Mouse (Mus musculus) heart, postnatal 36 days (tissue): ENCODE measurements around the gene Klhl22. TPM values are rescaled to one million over a fixed set of nuclear protein-coding genes. Genes with fewer than 3 reads are reported as not detected.

Experiments
- DNase-seq, 2 experiments: peaks; one replicate each; pipeline ENCODE4 v3.0.0; 2021 to 2022
- intact Hi-C: fragments of 180-260 bp; cut with DNase I; formaldehyde crosslinking; loops from one replicate; pipeline ENCODE4 v1.15.1; 2025
- total RNA-seq, 2 experiments: library from RNA; stranded (reverse); gene quantifications; 2 replicates each; pipeline ENCODE4 v1.2.3; 2021

Gene Klhl22
- total RNA-seq, 2 experiments from 2014 or later: 17.2 to 20.2 TPM

- DNase-seq: no peak
- intact Hi-C loops: no loop called here
Observed at GRCm38 (mm10) chr16:17753001-17753400, 6.4 kb upstream of the Klhl22 start.

GRCm38 (mm10) chr16:17753686-17754085, 5.7 kb upstream of the Klhl22 start:
- intact Hi-C loops: no loop called here

DNA sequence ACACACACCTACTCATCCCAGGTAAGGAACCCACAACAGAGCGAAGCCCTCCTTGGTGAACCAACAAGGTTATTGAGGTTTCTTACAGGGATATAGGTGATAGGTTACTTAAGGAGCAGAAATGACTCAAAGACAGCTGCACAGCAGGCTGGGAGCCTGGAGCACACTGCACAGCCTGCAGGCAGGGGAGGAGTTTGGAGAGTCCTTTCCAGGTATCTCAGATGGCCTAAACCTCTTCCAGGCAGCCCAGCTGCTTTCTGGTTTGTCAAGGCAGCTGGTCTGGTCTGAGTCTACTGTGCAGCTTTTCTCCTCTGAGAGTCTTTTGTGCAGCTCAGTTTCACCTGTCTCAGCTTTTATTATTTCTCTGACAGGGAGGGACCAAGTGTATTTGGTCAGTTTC, 1.7 kb upstream of the Klhl22 start:
- no peak for DNase-seq
- intact Hi-C loops: loop anchor here (2.0 kb wide), 1 partner anchor 31 kb away; no protein-coding TSS in a partner anchor

More at GRCm38 (mm10) chr16:17753686-17754085, 5.7 kb upstream of the Klhl22 start:
- peak in 1 of 2 experiments; percentile 13 for DNase-seq

DNA sequence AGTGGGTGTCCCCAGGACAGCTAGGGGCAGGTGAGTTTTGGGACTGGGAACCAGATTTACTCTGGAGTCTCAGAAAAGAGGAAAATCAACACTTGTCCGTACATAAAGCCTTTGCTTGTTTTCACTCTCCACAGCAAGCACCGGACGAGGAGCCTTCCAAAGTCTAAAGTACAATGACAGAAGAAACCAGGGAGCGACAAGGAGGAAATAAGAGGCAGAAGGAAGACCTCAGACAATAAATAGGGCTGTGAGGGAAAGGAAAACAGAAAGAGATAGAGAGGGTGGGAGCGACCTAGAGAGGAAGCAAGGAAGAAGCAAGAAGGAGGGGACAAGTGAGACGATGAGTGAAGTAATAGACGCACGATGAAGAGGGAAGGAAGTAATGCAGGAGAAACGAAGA, 516 bp upstream of the Klhl22 start:
- DNase-seq: no peak
- intact Hi-C loops: loop anchor here (2.0 kb wide), 1 partner anchor 32 kb away; no protein-coding TSS in a partner anchor

- intact Hi-C loops: loop anchor here (2.0 kb wide), 1 partner anchor 33 kb away; no protein-coding TSS in a partner anchor
- peak; percentile 52 to 70 for DNase-seq
Observed at GRCm38 (mm10) chr16:17759813-17760321, 449 bp downstream of the Klhl22 start.

- intact Hi-C loops: no loop called here
- DNase-seq: peak; percentile 20 to 24
Observed at GRCm38 (mm10) chr16:17760657-17761056, 1.2 kb downstream of the Klhl22 start.

DNA sequence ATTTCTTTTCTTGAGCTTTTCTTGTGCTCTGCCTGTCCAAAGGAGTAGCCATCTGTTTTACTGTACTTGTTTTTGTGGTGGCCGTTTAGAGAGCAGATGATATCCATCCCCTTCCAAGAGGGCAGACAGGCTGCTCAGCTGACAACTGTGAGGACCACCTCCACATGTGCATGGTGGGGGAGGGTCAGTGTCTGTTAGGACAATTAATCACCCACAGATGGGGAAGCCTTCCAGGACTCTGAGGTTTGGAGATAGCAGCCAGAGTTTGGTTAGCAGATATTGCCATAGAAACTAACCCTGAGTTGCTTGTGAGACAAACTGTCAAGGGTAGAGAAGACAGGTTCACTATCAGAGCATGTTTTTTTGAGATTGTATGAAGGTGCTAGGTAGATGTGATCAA, 1.7 kb downstream of the Klhl22 start:
- intact Hi-C loops: no loop called here
- no peak for DNase-seq

GRCm38 (mm10) chr16:17764108-17764511, 4.7 kb downstream of the Klhl22 start:
- intact Hi-C loops: no loop called here
- no peak for DNase-seq

DNA sequence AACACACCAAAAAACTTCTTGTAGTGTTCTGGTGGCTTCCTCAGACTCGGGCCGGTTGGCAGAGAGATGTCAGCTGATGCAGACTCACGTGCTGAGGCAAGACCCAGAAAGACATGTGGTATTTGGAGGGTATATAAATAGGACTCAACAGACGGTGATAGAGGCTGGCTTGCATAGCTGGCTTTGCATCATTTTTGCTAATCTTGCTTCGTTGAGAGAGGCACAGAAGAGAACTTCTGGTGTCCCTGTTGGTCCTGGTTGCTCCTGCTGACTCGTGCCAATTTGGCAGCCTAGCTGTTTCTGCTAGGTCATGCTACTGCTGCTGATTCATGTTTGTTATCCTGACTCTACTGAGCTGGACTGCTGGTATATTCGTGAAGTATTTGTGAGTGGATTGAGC, 9.4 kb downstream of the Klhl22 start:
- intact Hi-C loops: no loop called here
- DNase-seq: peak; percentile 26 to 50

DNA sequence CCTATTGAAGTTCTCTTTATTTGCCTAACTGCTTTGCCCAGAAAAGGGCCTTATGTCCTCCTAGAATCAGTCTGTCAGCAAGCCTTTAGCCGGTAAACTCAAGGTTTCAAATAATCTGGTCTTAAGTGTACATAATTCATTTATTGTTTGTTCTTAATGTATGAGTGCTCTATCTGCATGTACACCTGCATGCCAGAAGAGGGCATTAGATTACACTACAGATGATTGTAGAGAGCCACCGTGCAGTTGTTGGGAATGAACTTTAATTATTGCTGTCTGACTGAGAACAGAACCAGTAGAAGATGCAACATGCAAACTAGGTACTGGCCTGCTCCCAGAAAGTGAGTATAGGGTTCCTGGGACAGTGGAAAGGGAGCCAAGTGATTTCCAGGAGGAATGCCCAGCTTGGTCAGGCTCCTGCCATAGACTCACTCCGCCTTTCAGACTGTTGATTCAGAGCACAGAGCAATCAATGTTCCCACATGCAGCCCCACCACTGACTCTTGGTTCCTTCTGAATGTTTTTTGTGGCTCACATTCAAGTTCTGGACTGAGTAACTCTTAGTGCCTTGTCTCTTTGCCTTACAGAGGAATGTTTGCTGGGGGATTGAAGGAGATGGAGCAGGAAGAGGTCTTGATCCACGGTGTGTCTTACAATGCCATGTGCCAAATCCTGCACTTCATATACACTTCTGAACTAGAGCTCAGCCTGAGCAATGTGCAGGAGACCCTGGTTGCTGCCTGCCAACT, 11.9 kb downstream of the Klhl22 start:
- intact Hi-C loops: no loop called here
- peak in 1 of 2 experiments; percentile 20 for DNase-seq

DNA sequence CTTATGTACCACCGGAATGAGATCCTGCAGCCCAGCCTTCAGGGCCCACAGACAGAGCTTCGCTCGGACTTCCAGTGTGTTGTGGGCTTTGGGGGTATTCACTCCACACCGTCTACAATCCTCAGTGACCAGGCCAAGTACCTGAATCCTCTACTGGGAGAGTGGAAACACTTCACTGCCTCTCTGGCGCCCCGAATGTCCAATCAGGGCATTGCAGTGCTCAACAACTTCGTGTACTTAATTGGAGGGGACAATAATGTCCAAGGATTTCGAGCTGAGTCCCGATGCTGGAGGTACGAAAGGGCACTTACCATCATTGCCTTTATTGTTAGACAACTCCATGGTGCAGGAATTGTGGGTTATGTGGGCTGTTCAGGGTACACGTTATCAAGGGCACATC, 17.4 kb downstream of the Klhl22 start:
- DNase-seq: peak in 1 of 2 experiments; percentile 30
- intact Hi-C loops: no loop called here

DNA sequence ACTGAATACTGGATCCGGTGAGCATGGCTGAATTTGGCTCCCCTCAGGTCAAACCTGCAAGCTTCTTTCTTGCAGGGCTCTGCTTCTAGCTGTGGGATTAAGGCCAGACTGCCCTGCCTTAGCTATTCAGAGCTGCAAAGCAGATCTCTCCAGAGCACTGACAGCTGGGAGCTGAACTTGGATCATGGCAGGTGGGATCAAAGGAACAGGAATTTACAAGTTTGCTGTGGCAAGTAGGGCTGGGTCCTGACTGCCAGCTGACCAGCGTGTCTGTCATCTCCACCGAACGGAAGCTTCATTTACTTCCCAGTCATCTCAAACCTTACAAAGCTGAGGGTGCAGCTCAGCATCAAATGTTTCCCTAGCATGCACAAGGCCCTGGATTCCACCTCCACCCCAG, 18.8 kb downstream of the Klhl22 start:
- DNase-seq: no peak
- intact Hi-C loops: no loop called here

DNA sequence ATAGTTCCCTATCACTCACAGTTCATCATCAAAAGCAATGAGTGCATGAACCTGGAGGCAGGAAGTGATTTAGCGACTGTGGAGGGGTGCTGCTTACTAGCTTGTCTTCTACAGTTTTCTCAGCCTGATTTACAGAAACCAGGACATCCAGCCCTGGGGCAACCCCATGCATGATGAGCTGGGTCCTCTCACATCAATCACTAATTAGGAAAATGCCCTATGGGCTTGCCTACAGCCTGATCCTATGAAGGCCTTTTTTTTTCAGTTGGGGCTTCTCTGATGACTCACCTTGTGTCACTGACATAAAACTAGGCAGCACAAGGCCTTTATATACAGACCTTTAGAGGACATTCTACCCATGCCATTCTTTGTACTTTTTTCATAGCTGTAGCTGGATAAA, 20.3 kb downstream of the Klhl22 start:
- intact Hi-C loops: no loop called here
- no peak for DNase-seq

DNA sequence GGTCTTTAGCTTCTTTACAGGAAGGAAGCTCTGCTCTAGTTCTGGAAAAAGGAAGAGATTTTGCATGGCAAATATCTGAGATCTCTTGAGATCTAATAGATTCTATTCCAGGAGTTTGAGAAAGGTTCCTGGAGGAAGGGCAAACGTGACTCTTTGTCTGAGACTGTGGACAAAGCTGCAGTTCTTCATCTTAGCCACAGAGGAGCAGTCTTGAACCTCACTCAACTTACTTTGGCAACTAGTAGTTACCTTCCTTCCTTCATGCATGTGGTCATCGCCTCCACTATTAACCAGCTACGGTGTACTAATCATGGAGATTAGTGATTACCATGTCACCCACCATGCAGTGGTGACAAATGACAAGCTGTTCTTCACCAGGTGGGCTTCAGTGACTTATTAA, 25.9 kb downstream of the Klhl22 start:
- no peak for DNase-seq
- intact Hi-C loops: loop anchor here (1.0 kb wide), 1 partner anchor 27 kb away; no protein-coding TSS in a partner anchor

DNA sequence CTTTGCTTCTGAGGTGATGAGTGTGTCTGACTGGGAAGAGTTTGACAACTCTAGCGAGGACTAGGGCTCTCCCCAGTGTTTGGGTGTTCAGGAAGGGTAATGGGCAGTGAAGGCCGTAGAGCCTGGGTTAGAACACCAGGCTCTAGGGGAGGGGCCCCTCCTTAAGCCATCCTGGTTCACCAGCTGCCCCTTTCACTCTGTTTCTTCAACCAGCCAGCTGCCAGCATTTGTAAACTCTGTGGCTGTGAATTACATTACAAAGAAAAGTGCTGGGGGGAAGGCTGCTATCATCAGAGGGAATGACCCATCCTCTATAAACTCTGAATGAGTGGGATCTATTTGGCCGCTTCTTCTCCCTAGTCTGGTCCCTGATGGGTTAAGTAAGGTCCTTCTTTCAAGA, 33.3 kb downstream of the Klhl22 start:
- intact Hi-C loops: no loop called here
- no peak for DNase-seq

- intact Hi-C loops: no loop called here
- DNase-seq: no peak
Observed at GRCm38 (mm10) chr16:17794047-17794446, 34.6 kb downstream of the Klhl22 start.

GRCm38 (mm10) chr16:17795643-17796042, 36.2 kb downstream of the Klhl22 start:
- no peak for DNase-seq
- intact Hi-C loops: no loop called here

DNA sequence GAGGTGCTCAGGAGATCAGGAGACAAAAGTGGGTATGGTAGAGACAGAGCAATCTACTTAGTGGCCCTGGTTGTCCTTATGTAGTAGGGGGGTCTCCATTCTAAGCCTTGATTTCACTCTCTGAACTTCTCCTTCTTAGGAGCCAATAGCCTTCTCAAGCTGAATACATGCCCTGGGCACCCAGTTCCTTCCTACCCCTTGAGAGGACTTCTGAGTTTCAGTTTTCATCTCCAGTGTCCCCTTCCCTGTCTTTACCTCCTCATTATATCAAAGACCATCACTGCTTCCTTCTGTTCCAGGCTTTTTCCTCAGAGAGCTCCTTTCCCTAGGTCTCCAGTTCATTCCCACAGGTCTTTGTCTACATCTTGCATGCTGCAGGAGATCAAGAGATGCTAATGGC, 37.1 kb downstream of the Klhl22 start:
- intact Hi-C loops: no loop called here
- DNase-seq: no peak

GRCm38 (mm10) chr16:17796971-17797811, 37.8 kb downstream of the Klhl22 start, which contains the start of gene Scarf2:
TSS of gene Scarf2 (plus strand) at chr16:17797282.
- peak; percentile 70 to 71 for DNase-seq
- intact Hi-C loops: no loop called here

GRCm38 (mm10) chr16:17797812-17798311, 38.4 kb downstream of the Klhl22 start:
- intact Hi-C loops: no loop called here
- DNase-seq: no peak
